Mouse (Mus musculus): ENCODE measurements around the gene Gm20388. TPM values are rescaled to one million over a fixed set of nuclear protein-coding genes. Genes with fewer than 3 reads are reported as not detected.

Gm20388 gene
- total and polyA plus RNA-seq, 2 experiments from 2014 or later: 17.3 TPM; not detected in 1

- Histone ChIP-seq H3K27me3 (ENCODE audit: control insufficient read depth, insufficient read depth, low read length) (peaks cover 7% of the 10 kb centered on the region), H3K4me2 (ENCODE audit: low read depth, low read length) (no peak overlapping the region), H3K9ac (replicated peaks; ENCODE audit: low read depth, low read length) (no peak overlapping the region), H3K4me3 (ENCODE audit: low read depth, low read length) (no peak overlapping the region), H3K36me3 (replicated peaks; ENCODE audit: control insufficient read depth, insufficient read depth, low read length) (no peaks in the 10 kb centered on the region), H3K4me1 (ENCODE audit: control insufficient read depth, insufficient read depth) (no peaks in the 10 kb centered on the region), H3K27ac (ENCODE audit: low read depth) (no peak overlapping the region), H3K9me3 (replicated peaks; ENCODE audit: control insufficient read depth, low read length) (no peaks in the 10 kb centered on the region)
- no peak for ATAC-seq (ENCODE audit: insufficient read depth, low read depth)
- DNase-seq (ENCODE audit: low spot score): no peak
- 90% methylated on average over 6 of the region's 6 CpGs for WGBS
- TF ChIP-seq CTCF (IDR thresholded peaks at IDR 0.05; ENCODE audit: low read depth) (no peak), EP300 (IDR thresholded peaks at IDR 0.05; ENCODE audit: low read depth) (no peak)
These were observed 3816.1 kb downstream of the Gm20388 start for GRCm38 (mm10) chr8:123726759-123727158.

GRCm38 (mm10) chr8:123729055-123729785 lies 3818.6 kb downstream of the Gm20388 start:
- Histone ChIP-seq H3K27ac (ENCODE audit: low read depth) (no peak overlapping the region), H3K36me3 (replicated peaks; ENCODE audit: control insufficient read depth, insufficient read depth, low read length) (no peaks in the 10 kb centered on the region), H3K4me2 (ENCODE audit: low read depth, low read length) (peak overlapping the region; percentile 39), H3K27me3 (ENCODE audit: control insufficient read depth, insufficient read depth, low read length) (peaks cover 7% of the 10 kb centered on the region), H3K4me1 (ENCODE audit: control insufficient read depth, insufficient read depth) (no peaks in the 10 kb centered on the region), H3K4me3 (ENCODE audit: low read depth, low read length) (no peak overlapping the region), H3K9me3 (replicated peaks; ENCODE audit: control insufficient read depth, low read length) (no peaks in the 10 kb centered on the region), H3K9ac (replicated peaks; ENCODE audit: low read depth, low read length) (no peak overlapping the region)
- DNase-seq (ENCODE audit: low spot score) (peak; percentile 36), ATAC-seq (ENCODE audit: insufficient read depth, low read depth) (peak; percentile 32; the same call in 1 of the 2 replicates)
- TF ChIP-seq EP300 (IDR thresholded peaks at IDR 0.05; ENCODE audit: low read depth) (no peak), CTCF (IDR thresholded peaks at IDR 0.05; ENCODE audit: low read depth) (no peak)
- 21% methylated on average over 20 of the region's 20 CpGs for WGBS

GRCm38 (mm10) chr8:123729786-123730411 lies 3819.3 kb downstream of the Gm20388 start:
- Histone ChIP-seq H3K9me3 (replicated peaks; ENCODE audit: control insufficient read depth, low read length) (no peaks in the 10 kb centered on the region), H3K4me1 (ENCODE audit: control insufficient read depth, insufficient read depth) (no peaks in the 10 kb centered on the region), H3K4me3 (ENCODE audit: low read depth, low read length) (no peak overlapping the region), H3K27me3 (ENCODE audit: control insufficient read depth, insufficient read depth, low read length) (peaks cover 7% of the 10 kb centered on the region), H3K4me2 (ENCODE audit: low read depth, low read length) (peak overlapping the region; percentile 39), H3K9ac (replicated peaks; ENCODE audit: low read depth, low read length) (no peak overlapping the region), H3K27ac (ENCODE audit: low read depth) (no peak overlapping the region; the same call in 1 of the 2 replicates), H3K36me3 (replicated peaks; ENCODE audit: control insufficient read depth, insufficient read depth, low read length) (no peaks in the 10 kb centered on the region)
- DNase-seq (ENCODE audit: low spot score): no peak
- peak; percentile 25; the same call in 1 of the 2 replicates for ATAC-seq (ENCODE audit: insufficient read depth, low read depth)
- 49% methylated on average over 13 of the region's 13 CpGs for WGBS
- TF ChIP-seq CTCF (IDR thresholded peaks at IDR 0.05; ENCODE audit: low read depth) (no peak), EP300 (IDR thresholded peaks at IDR 0.05; ENCODE audit: low read depth) (no peak)

GRCm38 (mm10) chr8:123732332-123732731 lies 3821.7 kb downstream of the Gm20388 start:
- no peaks in the 10 kb centered on the region for H3K4me1 ChIP-seq (ENCODE audit: control insufficient read depth, insufficient read depth)
- H3K4me3 ChIP-seq (ENCODE audit: low read depth, low read length): no peak overlapping the region
- 29% methylated on average over 4 of the region's 4 CpGs for WGBS
- no peaks in the 10 kb centered on the region for H3K9me3 ChIP-seq (replicated peaks; ENCODE audit: control insufficient read depth, low read length)
- no peak overlapping the region for H3K4me2 ChIP-seq (ENCODE audit: low read depth, low read length)
- peak overlapping the region; percentile 17; the same call in 1 of the 2 replicates for H3K27ac ChIP-seq (ENCODE audit: low read depth)
- no peaks in the 10 kb centered on the region for H3K36me3 ChIP-seq (replicated peaks; ENCODE audit: control insufficient read depth, insufficient read depth, low read length)
- TF ChIP-seq EP300 (IDR thresholded peaks at IDR 0.05; ENCODE audit: low read depth): no peak
- no peak for TF ChIP-seq CTCF (IDR thresholded peaks at IDR 0.05; ENCODE audit: low read depth)
- peak; percentile 33 for DNase-seq (ENCODE audit: low spot score)
- peaks cover 7% of the 10 kb centered on the region for H3K27me3 ChIP-seq (ENCODE audit: control insufficient read depth, insufficient read depth, low read length)
- H3K9ac ChIP-seq (replicated peaks; ENCODE audit: low read depth, low read length): no peak overlapping the region
- ATAC-seq (ENCODE audit: insufficient read depth, low read depth): 0 out of 2 replicates have a peak, but pooled peaks have one; percentile 57

- H3K36me3 ChIP-seq (replicated peaks; ENCODE audit: control insufficient read depth, insufficient read depth, low read length): no peaks in the 10 kb centered on the region
- no peak overlapping the region for H3K4me3 ChIP-seq (ENCODE audit: low read depth, low read length)
- no peak overlapping the region for H3K27ac ChIP-seq (ENCODE audit: low read depth)
- H3K4me2 ChIP-seq (ENCODE audit: low read depth, low read length): no peak overlapping the region
- 72% methylated on average over 8 of the region's 8 CpGs for WGBS
- peaks cover 7% of the 10 kb centered on the region for H3K27me3 ChIP-seq (ENCODE audit: control insufficient read depth, insufficient read depth, low read length)
- TF ChIP-seq CTCF (IDR thresholded peaks at IDR 0.05; ENCODE audit: low read depth): no peak
- no peak for TF ChIP-seq EP300 (IDR thresholded peaks at IDR 0.05; ENCODE audit: low read depth)
- no peak overlapping the region for H3K9ac ChIP-seq (replicated peaks; ENCODE audit: low read depth, low read length)
- no peak for DNase-seq (ENCODE audit: low spot score)
- no peaks in the 10 kb centered on the region for H3K4me1 ChIP-seq (ENCODE audit: control insufficient read depth, insufficient read depth)
- no peak for ATAC-seq (ENCODE audit: insufficient read depth, low read depth)
- H3K9me3 ChIP-seq (replicated peaks; ENCODE audit: control insufficient read depth, low read length): no peaks in the 10 kb centered on the region
These were observed 3823.8 kb downstream of the Gm20388 start for GRCm38 (mm10) chr8:123734486-123734885.
